Comparison of ENCODE assay signal across 9 mouse cellular contexts in genomic region chr7:27491856-27492255, GRCm38 (mm10). TPM values are rescaled to one million over a fixed set of nuclear protein-coding genes. Genes with fewer than 3 reads are reported as not detected.
DNase-seq lines count a peak whose midpoint lies in the region; TF ChIP-seq lines count a peak whose summit lies in the region.
"Had no signal": no experiment of that assay in that cellular context is flagged by ENCODE, and none has a peak within 500 bp of the region (broad histone marks: within the 10 kb centered on the region; RNA-seq: fewer than 3 reads in every experiment).

No protein-coding gene starts in this region.

- H3K79me2 ChIP-seq in heart, adult 2 months (replicated peaks; ENCODE audit: control insufficient read depth, insufficient read depth, low read length): no peaks in the 10 kb centered on the region; the same call in 1 of the 2 replicates

- no peak for TF ChIP-seq POLR2A in heart, adult 2 months (IDR thresholded peaks at IDR 0.05; ENCODE audit: insufficient read depth, low read depth, low read length)

- no peaks in the 10 kb centered on the region for H3K27me3 ChIP-seq in heart, adult 2 months (ENCODE audit: control insufficient read depth, insufficient read depth, low read length)

- TF ChIP-seq CTCF in heart, adult 2 months (IDR thresholded peaks at IDR 0.05): no peak

- WGBS in heart, adult 2 months: 63% methylated on average over 7 of the region's 7 CpGs

- peak overlapping the region; percentile 96 for H3K27ac ChIP-seq in heart, adult 2 months
- peak overlapping the region; percentile 96 for H3K27ac ChIP-seq in brown adipose tissue, adult 24 weeks (replicated peaks; ENCODE audit: low read depth, low read length)

- peak in 1 of 2 experiments; percentile 27 for DNase-seq in heart, adult 2 months
- no peak for DNase-seq in heart, postnatal 4 days
- peak; percentile 63 for DNase-seq in kidney, postnatal 10 days
- DNase-seq in lung, postnatal 36 days: peak; percentile 64
- no peak for DNase-seq in urinary bladder, postnatal 4 days (ENCODE audit: low spot score in 2 of 2)
- no peak for DNase-seq in embryo, embryonic 9.5 days (ENCODE audit: extremely low spot score)
- DNase-seq in right cerebral cortex, postnatal 36 days (ENCODE audit: low spot score in 2 of 2): no peak
- DNase-seq: thymus, postnatal 36 days had no signal

- no peak overlapping the region for H3K9ac ChIP-seq in heart, adult 2 months (ENCODE audit: low read depth, low read length)

- no peak for TF ChIP-seq EP300 in heart, adult 2 months (IDR thresholded peaks at IDR 0.05; ENCODE audit: insufficient read depth, low read depth, low read length)

- no peak overlapping the region for H3K4me3 ChIP-seq in heart, adult 2 months
- H3K4me3 ChIP-seq in brown adipose tissue, adult 24 weeks (ENCODE audit: insufficient read depth, low read depth, low read length): no peak overlapping the region

- peaks cover 10% of the 10 kb centered on the region for H3K36me3 ChIP-seq in heart, adult 2 months (ENCODE audit: control insufficient read depth, insufficient read depth, low read length)

- intact Hi-C loops in heart, adult 2 months (cut with DNase I): loop anchor here (2.0 to 5.0 kb wide), 3 partner anchors 17 to 310 kb away; no protein-coding TSS in a partner anchor

- H3K4me1 ChIP-seq in heart, adult 2 months (ENCODE audit: control insufficient read depth, insufficient read depth, low read length): peaks cover 16% of the 10 kb centered on the region
- H3K4me1 ChIP-seq in brown adipose tissue, adult 24 weeks (ENCODE audit: control insufficient read depth, insufficient read depth, insufficient read length, low read length): peaks cover 13% of the 10 kb centered on the region

RNA-seq across cellular contexts. Expression of gene Sertad1, which starts 5.1 kb away (rescaled TPM):
- total RNA-seq in heart, adult 2 months (2021): 10 to 100 TPM in 1 of 2 experiments, 1 to 10 TPM in 1; 7.6 to 10.2 TPM
- polyA plus RNA-seq in heart, adult 2 months (2012; rRNA removed): 12.2 and 14.0 TPM in 2 replicates
- 10 to 100 TPM; 14.4 to 15.5 TPM for total RNA-seq in heart, postnatal 4 days (2021)
- 10.1 and 13.6 TPM in 2 replicates for polyA plus RNA-seq in brown adipose tissue, adult 24 weeks (2012; ENCODE audit: insufficient read depth, insufficient read length, missing spikeins)

RNA-seq across cellular contexts. Expression of gene Prx, which starts 7.3 kb away (rescaled TPM):
- total RNA-seq in heart, adult 2 months (2021): under 1 TPM; 0.59 to 0.81 TPM
- 0.59 and 0.61 TPM in 2 replicates for polyA plus RNA-seq in heart, adult 2 months (2012; rRNA removed)
- 1 to 10 TPM; 4.1 to 5.9 TPM for total RNA-seq in heart, postnatal 4 days (2021)
- polyA plus RNA-seq in brown adipose tissue, adult 24 weeks (2012; ENCODE audit: insufficient read depth, insufficient read length, missing spikeins): 0.32 and 0.50 TPM in 2 replicates

RNA-seq across cellular contexts. Expression of gene Sertad3, which starts 18.3 kb away (rescaled TPM):
- 1 to 10 TPM; 3.5 to 6.2 TPM for total RNA-seq in heart, adult 2 months (2021)
- polyA plus RNA-seq in heart, adult 2 months (2012; rRNA removed): 6.9 TPM in 2 replicates
- total RNA-seq in heart, postnatal 4 days (2021): 10 to 100 TPM in 1 of 2 experiments, 1 to 10 TPM in 1; 7.4 to 10.1 TPM
- polyA plus RNA-seq in brown adipose tissue, adult 24 weeks (2012; ENCODE audit: insufficient read depth, insufficient read length, missing spikeins): 4.2 and 8.3 TPM in 2 replicates

RNA-seq across cellular contexts. Expression of gene Hipk4, which starts 31.2 kb away (rescaled TPM):
- total RNA-seq in heart, adult 2 months (2021): under 1 TPM; 0.10 to 0.14 TPM
- 0.20 and 0.21 TPM in 2 replicates for polyA plus RNA-seq in heart, adult 2 months (2012; rRNA removed)
- 1 to 10 TPM in 1 of 2 experiments, under 1 TPM in 1; 0.83 to 1.0 TPM for total RNA-seq in heart, postnatal 4 days (2021)
- polyA plus RNA-seq in brown adipose tissue, adult 24 weeks (2012; ENCODE audit: insufficient read depth, insufficient read length, missing spikeins): not detected in 2 replicates

RNA-seq across cellular contexts. Expression of gene Blvrb, which starts 44.1 kb away (rescaled TPM):
- total RNA-seq in heart, adult 2 months (2021): 10 to 100 TPM; 29.9 to 31.7 TPM
- polyA plus RNA-seq in heart, adult 2 months (2012; rRNA removed): 41.7 and 46.2 TPM in 2 replicates
- 10 to 100 TPM; 36.3 to 44.5 TPM for total RNA-seq in heart, postnatal 4 days (2021)
- polyA plus RNA-seq in brown adipose tissue, adult 24 weeks (2012; ENCODE audit: insufficient read depth, insufficient read length, missing spikeins): 80.2 and 109 TPM in 2 replicates

Comparison
In these comparisons a context has a peak if more than half of its experiments do, and no peak if none do; other contexts are left out.
1. DNase-seq: peak in kidney, postnatal 10 days (single experiment) and lung, postnatal 36 days (single experiment); none in heart, postnatal 4 days (single experiment), urinary bladder, postnatal 4 days (0 of 2), embryo, embryonic 9.5 days (single experiment) and right cerebral cortex, postnatal 36 days (0 of 2).